Mouse (Mus musculus): ENCODE measurements around the gene Gls2.
A peak's percentile ranks its signal among the peaks of the same experiment; 100 is the strongest.
"Not testable (repeated sequence)": the region's sequence is repeated elsewhere in the genome, so short reads cannot be mapped to it uniquely, and the experiment has no call there.

Gene Gls2

GRCm38 (mm10) chr10:128194551-128195461 lies 549 bp downstream of the Gls2 start:
- peak; percentile 76 for DNase-seq

- no peak for DNase-seq
Measured at GRCm38 (mm10) chr10:128201856-128202255, 7.6 kb downstream of the Gls2 start.

- no peak for DNase-seq
Measured at GRCm38 (mm10) chr10:128204941-128205340, 10.7 kb downstream of the Gls2 start.

DNA sequence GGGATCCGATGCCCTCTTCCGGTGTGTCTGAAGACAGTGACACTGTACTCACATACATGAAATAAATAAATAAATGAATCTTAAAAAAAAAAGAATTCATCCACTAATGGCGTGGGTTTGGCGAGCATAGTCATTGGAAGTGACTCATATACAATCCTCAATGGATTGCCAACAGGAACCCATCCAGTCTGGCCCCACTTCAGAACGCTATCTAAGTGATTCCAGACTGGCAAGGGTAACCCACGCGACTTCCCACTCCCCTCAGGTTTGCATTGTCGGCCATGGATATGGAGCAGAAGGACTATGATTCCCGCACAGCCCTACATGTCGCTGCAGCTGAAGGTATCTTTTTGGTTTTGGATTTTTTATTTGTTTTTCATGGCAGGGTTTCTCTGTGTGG lies 14.1 kb downstream of the Gls2 start:
- DNase-seq: no peak

DNA sequence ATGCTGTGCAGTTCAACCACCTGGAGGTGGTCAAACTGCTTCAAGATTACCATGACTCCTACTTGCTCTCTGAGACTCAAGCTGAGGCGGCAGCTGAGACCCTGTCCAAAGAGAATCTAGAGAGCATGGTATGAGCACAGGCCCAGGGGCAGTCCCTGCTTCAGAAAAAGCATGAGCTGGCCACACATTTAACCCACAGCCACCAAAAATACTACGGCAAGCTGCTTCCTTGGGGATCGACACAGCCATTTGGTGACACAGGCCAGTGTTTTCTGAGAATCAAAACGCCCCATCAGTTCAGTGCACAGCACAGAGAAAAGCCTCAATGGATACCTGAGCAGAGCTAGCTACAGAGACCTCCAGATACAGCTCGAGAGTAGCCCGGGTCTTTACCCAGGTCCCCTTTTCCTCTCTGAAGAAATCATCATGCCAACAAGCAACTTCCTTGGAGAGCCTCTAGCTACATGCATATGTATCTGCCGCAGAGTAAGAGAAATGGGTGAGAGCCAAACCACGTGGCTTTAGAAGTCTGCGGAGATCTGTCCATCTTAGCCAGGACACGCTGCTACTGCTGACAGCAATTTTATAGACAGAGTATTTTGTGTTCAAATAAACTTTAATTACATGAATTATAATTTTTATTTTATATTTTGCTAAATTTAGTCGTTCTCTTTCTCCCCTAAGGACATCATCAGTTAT lies 15.2 kb downstream of the Gls2 start:
- DNase-seq: no peak

GRCm38 (mm10) chr10:128210131-128210530 lies 15.9 kb downstream of the Gls2 start:
- DNase-seq: no peak

GRCm38 (mm10) chr10:128210954-128211353 lies 16.7 kb downstream of the Gls2 start:
- DNase-seq: peak; percentile 30

DNA sequence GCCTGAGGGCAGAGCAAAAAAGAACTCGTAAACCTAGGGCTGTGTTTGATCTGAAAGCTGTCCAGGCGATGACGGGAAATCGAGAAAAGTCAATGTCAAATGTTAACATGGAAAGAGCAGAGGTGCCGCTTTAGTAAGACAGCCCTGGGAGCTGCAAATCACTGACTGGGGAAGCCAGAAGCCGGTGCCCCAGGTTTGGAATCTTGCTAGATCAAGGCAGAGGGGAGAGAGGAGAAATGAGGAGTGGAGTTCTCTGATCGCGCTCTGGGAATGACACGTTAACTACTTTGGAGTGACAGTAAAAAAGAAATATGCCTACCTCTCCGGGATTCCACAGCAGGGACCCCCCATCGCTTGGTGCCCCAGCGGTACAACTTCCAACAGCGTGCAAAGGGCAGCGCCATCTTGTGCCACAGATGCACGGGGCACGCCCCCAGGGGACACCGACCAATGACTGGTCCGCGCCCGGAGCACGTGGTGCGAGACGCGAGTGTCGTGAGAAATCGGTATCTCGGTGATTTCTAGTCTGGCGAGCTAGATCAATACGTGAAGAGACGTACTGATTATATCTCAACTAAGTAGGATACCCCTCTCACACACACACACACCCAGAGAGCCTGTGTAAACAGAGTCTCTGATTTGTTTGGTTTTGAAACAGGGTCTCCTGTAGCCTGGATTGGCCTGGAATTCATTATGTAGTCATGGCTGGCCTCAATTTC lies 17.3 kb downstream of the Gls2 start, which contains the start of gene Spryd4:
Gene Spryd4 (minus strand): TSS at position 418 of the 719 bp plus-strand sequence.
- peak; percentile 93 for DNase-seq

DNA sequence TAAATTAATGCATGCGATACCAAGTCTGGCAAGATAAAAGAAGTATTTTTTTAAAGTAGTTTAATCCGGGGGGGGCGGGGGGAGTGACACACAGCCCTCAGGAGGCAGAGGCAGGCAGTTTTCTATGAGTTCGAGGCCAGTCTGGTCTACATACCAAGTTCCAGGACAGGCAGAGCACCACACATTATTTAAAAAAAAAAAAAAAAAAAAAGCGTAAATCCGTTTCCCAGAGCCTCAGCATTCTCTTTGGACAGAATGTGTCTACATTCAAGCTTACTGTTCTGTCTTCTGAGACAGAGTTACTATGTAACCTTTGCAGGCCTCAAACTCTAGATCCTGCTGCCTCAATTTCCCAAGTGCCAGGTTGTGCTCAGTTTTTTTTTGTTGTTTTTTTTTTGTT lies 17.9 kb downstream of the Gls2 start:
- DNase-seq: no peak

DNA sequence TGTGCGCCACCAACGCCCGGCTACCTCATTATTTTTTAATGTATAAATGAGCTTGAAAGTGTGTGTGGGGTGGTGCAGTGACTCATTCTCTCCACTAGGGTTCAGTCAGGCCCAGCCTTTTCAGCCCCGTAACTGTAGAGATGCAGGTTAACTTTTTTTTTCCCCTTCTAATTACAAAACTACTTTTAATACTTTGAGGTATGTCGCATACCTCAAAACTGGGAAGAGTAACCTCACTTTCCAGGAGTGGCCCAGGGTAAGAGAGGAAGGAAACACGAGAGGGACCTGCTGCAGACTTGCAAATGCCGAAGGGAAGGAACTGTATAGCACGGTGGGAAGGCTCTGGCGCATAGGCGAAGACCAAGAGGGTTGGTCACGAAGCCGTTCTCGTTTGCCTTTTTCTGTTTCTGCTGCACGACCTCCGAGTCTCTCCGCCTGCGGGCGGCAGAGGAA lies 18.6 kb downstream of the Gls2 start:
- peak; percentile 78 for DNase-seq

- not testable (repeated sequence) for DNase-seq
Measured at GRCm38 (mm10) chr10:128214112-128214511, 19.9 kb downstream of the Gls2 start.

- no peak for DNase-seq
Measured at GRCm38 (mm10) chr10:128214981-128215380, 20.7 kb downstream of the Gls2 start.

DNA sequence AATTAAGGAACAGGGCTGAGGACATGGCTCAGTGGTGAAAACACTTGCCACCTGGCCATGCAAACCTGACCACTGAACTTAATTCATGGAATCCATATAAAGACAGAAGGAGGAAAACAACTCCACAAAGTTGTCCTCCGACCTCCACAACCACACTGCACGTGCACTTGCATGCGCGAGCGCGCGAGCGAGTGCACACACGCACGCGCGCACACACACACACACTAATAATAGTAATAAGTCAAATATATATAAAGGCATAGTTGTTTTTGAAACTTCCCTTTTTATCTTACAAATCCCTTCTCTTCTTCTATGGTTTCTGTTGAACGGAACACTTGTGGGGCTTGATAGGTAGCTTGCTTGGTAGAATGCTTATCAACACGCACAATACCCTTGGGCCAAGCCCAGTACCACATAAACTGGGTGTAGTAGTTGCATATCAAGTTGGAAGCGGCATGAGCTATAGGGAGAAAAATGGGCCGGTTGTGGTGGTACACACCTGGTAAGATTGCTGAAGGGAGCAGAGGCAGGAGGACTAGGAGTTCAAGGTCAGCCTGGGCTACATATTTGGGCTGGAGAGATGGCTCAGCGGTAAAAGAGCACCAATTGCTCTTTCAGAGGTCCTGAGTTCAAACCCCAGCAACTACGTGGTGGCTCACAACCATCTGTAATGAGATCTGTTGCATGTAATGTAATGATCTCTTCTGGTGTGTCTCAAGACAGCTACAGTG lies 24.3 kb downstream of the Gls2 start:
- no peak for DNase-seq

- peak; percentile 30 for DNase-seq
Measured at GRCm38 (mm10) chr10:128221533-128222286, 27.5 kb downstream of the Gls2 start.

DNA sequence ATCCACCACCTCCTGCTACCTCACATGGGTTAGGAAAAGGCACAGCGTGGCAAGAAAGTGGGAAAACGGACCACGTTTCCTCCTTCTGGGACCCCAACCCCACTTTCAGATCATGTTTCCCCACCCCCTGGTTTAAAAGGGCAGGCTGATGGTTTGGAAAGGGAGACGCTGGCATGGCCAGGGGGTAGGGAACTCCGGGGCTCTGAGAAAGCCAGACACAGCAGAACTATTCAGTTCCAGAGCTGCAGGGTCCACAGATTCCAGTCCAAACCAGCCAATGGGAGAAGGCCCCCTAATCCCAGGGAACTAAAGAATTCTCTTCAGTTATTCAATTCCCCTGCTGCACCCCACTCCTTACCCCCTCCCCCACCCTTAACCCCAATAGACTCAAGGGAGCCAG lies 30.8 kb downstream of the Gls2 start:
- no peak for DNase-seq

DNA sequence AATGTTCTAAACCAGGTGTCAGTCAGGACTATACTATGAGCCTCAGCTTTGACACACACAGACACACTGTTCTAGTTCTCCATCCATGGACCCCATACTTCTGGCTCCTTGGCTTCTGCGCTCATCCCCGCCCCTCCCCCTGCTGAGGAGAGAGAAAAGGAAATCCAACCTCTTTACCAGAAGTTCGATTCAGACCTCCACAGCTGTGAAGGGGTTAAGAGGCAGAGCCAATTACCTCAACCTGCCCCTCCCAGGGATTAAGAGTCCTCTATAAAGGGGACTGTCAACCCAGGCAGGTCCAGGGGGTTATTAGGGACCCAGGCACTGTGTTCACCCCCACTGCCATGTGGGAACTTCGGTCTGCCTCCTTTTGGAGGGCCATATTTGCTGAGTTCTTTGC lies 31.3 kb downstream of the Gls2 start, which contains the start of gene Mip:
Gene Mip (plus strand): TSS at position 301 of the 400 bp plus-strand sequence.
- DNase-seq: no peak

GRCm38 (mm10) chr10:128227592-128227991 lies 33.3 kb downstream of the Gls2 start:
- DNase-seq: no peak

GRCm38 (mm10) chr10:128228009-128228408 lies 33.8 kb downstream of the Gls2 start:
- DNase-seq: no peak

- DNase-seq: peak; percentile 48
Measured at GRCm38 (mm10) chr10:128230582-128230981, 36.3 kb downstream of the Gls2 start.

DNA sequence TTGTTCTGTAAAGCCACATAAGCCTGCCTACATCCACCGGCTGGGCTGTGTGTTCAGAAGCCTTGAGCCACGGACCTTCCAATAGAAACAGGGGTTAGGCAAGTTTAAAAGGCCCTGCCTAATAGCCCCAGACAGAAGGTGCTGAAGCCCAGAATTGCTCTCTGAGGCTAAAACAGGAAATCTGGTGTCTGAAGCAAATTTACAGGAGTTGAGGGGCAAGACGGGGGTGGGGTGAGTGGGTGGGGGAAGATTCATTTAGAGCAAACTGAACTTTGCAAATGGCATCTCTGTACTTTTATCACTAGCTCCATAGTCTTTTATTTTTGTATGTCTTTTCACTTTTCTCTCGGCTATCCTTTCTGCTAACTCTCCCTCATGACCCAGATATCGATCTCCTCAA lies 36.9 kb downstream of the Gls2 start:
- peak; percentile 30 for DNase-seq

DNA sequence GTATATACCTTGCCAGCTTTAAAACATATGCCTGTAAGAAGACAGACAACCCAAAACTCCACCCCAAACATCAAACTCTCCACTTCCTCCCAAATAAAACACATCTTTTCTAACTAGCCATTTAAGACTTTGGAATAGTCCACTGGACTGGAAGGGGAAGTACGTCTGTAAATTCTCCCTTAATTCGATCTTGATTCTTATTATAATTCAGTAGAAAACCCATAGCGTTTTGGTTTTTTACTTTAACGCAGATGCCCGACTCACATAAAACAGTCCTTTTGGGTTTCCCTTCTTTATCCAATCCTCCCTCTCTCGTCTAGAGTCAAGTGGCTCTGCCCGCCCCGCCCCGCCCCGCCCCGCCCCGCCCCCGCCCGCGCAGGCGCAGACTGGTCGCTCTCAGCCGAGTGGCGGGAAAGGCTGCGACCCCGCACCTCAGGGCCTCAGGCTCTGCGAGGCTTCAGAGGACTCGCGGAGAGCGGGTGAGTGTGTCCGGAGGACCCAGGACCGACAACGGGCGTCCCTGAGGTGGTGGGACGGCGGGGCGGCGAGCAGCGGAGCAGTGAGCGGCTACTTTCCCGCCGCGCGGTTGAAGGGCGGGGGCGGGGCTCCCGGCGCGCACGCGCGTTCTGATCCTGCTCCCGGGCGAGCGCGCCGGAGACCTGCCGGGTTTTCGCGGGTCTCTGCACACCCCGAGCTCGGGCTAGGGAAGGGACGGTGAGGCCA lies 37.6 kb downstream of the Gls2 start, which contains the start of gene Timeless:
Gene Timeless (plus strand): TSS at position 369 of the 723 bp plus-strand sequence.
- peak; percentile 94 for DNase-seq
